In genomic region chr11:31823513-31823912, GRCm38 (mm10) we compare ENCODE assay signal across 16 mouse cellular contexts. TPM values are rescaled to one million over a fixed set of nuclear protein-coding genes. Genes with fewer than 3 reads are reported as not detected.
DNase-seq lines count a peak whose midpoint lies in the region; ATAC-seq and TF ChIP-seq lines count a peak whose summit lies in the region.
"Had no signal": no experiment of that assay in that cellular context is flagged by ENCODE, and none has a peak within 500 bp of the region (broad histone marks: within the 10 kb centered on the region; RNA-seq: fewer than 3 reads in every experiment).

No protein-coding gene starts in this region.

- H3K27me3 ChIP-seq in kidney, adult 2 months (replicated peaks; ENCODE audit: control insufficient read depth, insufficient read depth, low read length): no peaks in the 10 kb centered on the region
- H3K27me3 ChIP-seq in liver, embryonic 16.5 days (ENCODE audit: control insufficient read depth, insufficient read depth, low read depth, low read length): no peaks in the 10 kb centered on the region
- no peaks in the 10 kb centered on the region for H3K27me3 ChIP-seq in heart, adult 2 months (ENCODE audit: control insufficient read depth, insufficient read depth, low read length)
- H3K27me3 ChIP-seq: forebrain, embryonic 13.5 days; heart, embryonic 12.5 days; hindbrain, embryonic 15.5 days had no signal

- ATAC-seq in liver, embryonic 16.5 days (ENCODE audit: low read depth): no peak
- ATAC-seq: forebrain, embryonic 13.5 days; forebrain, postnatal 0 days had no signal

- TF ChIP-seq CTCF in kidney, adult 2 months (conservative IDR thresholded peaks at IDR 0.05; ENCODE audit: insufficient read depth, insufficient read length, low read depth, low read length): no peak
- TF ChIP-seq CTCF in heart, adult 2 months (IDR thresholded peaks at IDR 0.05): no peak

- no peaks in the 10 kb centered on the region for H3K79me2 ChIP-seq in heart, adult 2 months (replicated peaks; ENCODE audit: control insufficient read depth, insufficient read depth, low read length)

- H3K9me3 ChIP-seq in liver, embryonic 16.5 days (replicated peaks; ENCODE audit: control insufficient read depth, low read length): no peaks in the 10 kb centered on the region
- H3K9me3 ChIP-seq: embryonic facial prominence, embryonic 10.5 days; forebrain, embryonic 13.5 days; heart, embryonic 12.5 days; hindbrain, embryonic 10.5 days; hindbrain, embryonic 15.5 days had no signal

- H3K4me1 ChIP-seq in kidney, adult 2 months (ENCODE audit: control insufficient read depth, insufficient read depth, low read length): peaks cover 54% of the 10 kb centered on the region
- H3K4me1 ChIP-seq in liver, embryonic 16.5 days (ENCODE audit: control insufficient read depth, low read depth, low read length): peaks cover 58% of the 10 kb centered on the region
- peaks cover 1% of the 10 kb centered on the region for H3K4me1 ChIP-seq in heart, adult 2 months (ENCODE audit: control insufficient read depth, insufficient read depth, low read length)

- H3K4me2 ChIP-seq in liver, embryonic 16.5 days (ENCODE audit: low read depth, low read length): no peak overlapping the region
- H3K4me2 ChIP-seq: forebrain, embryonic 13.5 days; heart, embryonic 12.5 days; hindbrain, embryonic 15.5 days had no signal

- intact Hi-C loops in heart, adult 2 months (cut with DNase I): no loop called here

- peak overlapping the region; percentile 98 for H3K27ac ChIP-seq in kidney, adult 2 months (ENCODE audit: insufficient read depth, low read depth, low read length)
- peak overlapping the region; percentile 86 for H3K27ac ChIP-seq in liver, embryonic 16.5 days (ENCODE audit: low read length)
- H3K27ac ChIP-seq in heart, adult 2 months: no peak overlapping the region
- H3K27ac ChIP-seq: embryonic facial prominence, embryonic 10.5 days; forebrain, embryonic 13.5 days; hindbrain, embryonic 10.5 days; hindbrain, embryonic 15.5 days had no signal

- H3K36me3 ChIP-seq in kidney, adult 2 months (ENCODE audit: control insufficient read depth, insufficient read depth, low read length): no peaks in the 10 kb centered on the region
- H3K36me3 ChIP-seq in liver, embryonic 16.5 days (ENCODE audit: control insufficient read depth, insufficient read depth): no peaks in the 10 kb centered on the region
- H3K36me3 ChIP-seq in heart, adult 2 months (ENCODE audit: control insufficient read depth, insufficient read depth, low read length): no peaks in the 10 kb centered on the region
- H3K36me3 ChIP-seq: embryonic facial prominence, embryonic 10.5 days; heart, embryonic 12.5 days; hindbrain, embryonic 10.5 days; hindbrain, embryonic 15.5 days had no signal

- WGBS in kidney, adult 2 months: 70% methylated on average over 7 of the region's 7 CpGs
- WGBS in liver, embryonic 16.5 days (ENCODE audit: insufficient replicate concordance): 79% methylated on average over 7 of the region's 7 CpGs
- WGBS in heart, adult 2 months: 94% methylated on average over 7 of the region's 7 CpGs

- TF ChIP-seq EP300 in heart, adult 2 months (IDR thresholded peaks at IDR 0.05; ENCODE audit: insufficient read depth, low read depth, low read length): no peak

- DNase-seq in adrenal gland, adult 8-10 months: peak; percentile 44
- DNase-seq in adrenal gland, postnatal 25 days: no peak
- DNase-seq in kidney, adult 2 months: peak; percentile 62
- DNase-seq in kidney, postnatal 10 days: no peak
- peak; percentile 47 to 67 for DNase-seq in adrenal gland, postnatal 36 days
- no peak for DNase-seq in heart, adult 2 months
- no peak for DNase-seq in frontal cortex, adult 2 months (ENCODE audit: extremely low spot score in 1 of 2, low spot score in 1 of 2)
- DNase-seq: cerebellum, adult 2 months; cerebellum, postnatal 10 days; forebrain, postnatal 0 days had no signal

- peak overlapping the region; percentile 13 for H3K4me3 ChIP-seq in kidney, adult 2 months (ENCODE audit: insufficient read depth, low read depth, low read length)
- no peak overlapping the region for H3K4me3 ChIP-seq in liver, embryonic 16.5 days (ENCODE audit: low read depth, low read length)
- H3K4me3 ChIP-seq in heart, adult 2 months: no peak overlapping the region
- H3K4me3 ChIP-seq: embryonic facial prominence, embryonic 10.5 days; forebrain, embryonic 13.5 days; heart, embryonic 12.5 days; hindbrain, embryonic 10.5 days; hindbrain, embryonic 15.5 days had no signal

- H3K9ac ChIP-seq in liver, embryonic 16.5 days (ENCODE audit: low read depth, low read length): no peak overlapping the region
- H3K9ac ChIP-seq in heart, adult 2 months (ENCODE audit: low read depth, low read length): no peak overlapping the region
- H3K9ac ChIP-seq: forebrain, embryonic 13.5 days; forebrain, postnatal 0 days; heart, embryonic 12.5 days; hindbrain, embryonic 15.5 days had no signal

- no peak for TF ChIP-seq POLR2A in kidney, adult 2 months (IDR thresholded peaks at IDR 0.05; ENCODE audit: low read depth, low read length)
- no peak for TF ChIP-seq POLR2A in heart, adult 2 months (IDR thresholded peaks at IDR 0.05; ENCODE audit: insufficient read depth, low read depth, low read length)

RNA-seq across cellular contexts. Expression of gene Cpeb4, which starts 48.5 kb away (rescaled TPM):
- total RNA-seq in adrenal gland, adult 8-10 months (2022): 100 to 1,000 TPM in 3 of 4 experiments, 10 to 100 TPM in 1; 96.9 to 175 (median 107) TPM
- 77.0 and 92.2 TPM in 2 replicates for total RNA-seq in adrenal gland, postnatal 25 days (2021)
- polyA plus RNA-seq in kidney, adult 2 months (2012; rRNA removed): 27.2 and 30.0 TPM in 2 replicates
- total RNA-seq in adrenal gland, postnatal 36 days (2021): 100 to 1,000 TPM; 136 to 373 TPM
- 20.8 and 21.0 TPM in 2 replicates for polyA plus RNA-seq in liver, embryonic 16.5 days (2015; fragmentation: Nextera tagmentation; extraction: Ambion mirVana)
- total RNA-seq in heart, adult 2 months (2021): 10 to 100 TPM; 83.4 to 97.3 TPM
- polyA plus RNA-seq in heart, adult 2 months (2012; rRNA removed): 15.3 and 29.5 TPM in 2 replicates
- polyA plus RNA-seq in frontal cortex, adult 2 months (2012; rRNA removed): 52.9 and 55.5 TPM in 2 replicates

Comparison
In these comparisons a context has a peak if more than half of its experiments do, and no peak if none do; other contexts are left out.
1. DNase-seq: peak in adrenal gland, adult 8-10 months (single experiment), kidney, adult 2 months (single experiment) and adrenal gland, postnatal 36 days (2 of 2); none in adrenal gland, postnatal 25 days (single experiment), kidney, postnatal 10 days (single experiment), heart, adult 2 months (0 of 2) and frontal cortex, adult 2 months (0 of 2).